Mouse (Mus musculus) right cerebral cortex, adult 2 months (tissue): ENCODE measurements around the gene Dnajb12.

Experiments
- DNase-seq, 2 experiments: peaks; one replicate each; pipeline ENCODE4 v3.0.0; 2021 to 2022; ENCODE audit warnings: low spot score in 2 of 2

Dnajb12 gene

GRCm38 (mm10) chr10:59879255-59880028 lies at the start of gene Dnajb12:
Dnajb12 (plus strand) TSS chr10:59879556.
- DNase-seq, result peak; percentile 95

- no peak for DNase-seq
These were observed 49.5 kb upstream of the Dnajb12 start for GRCm38 (mm10) chr10:59829886-59830285.

GRCm38 (mm10) chr10:59831950-59832349 lies 47.4 kb upstream of the Dnajb12 start:
- no peak for DNase-seq

GRCm38 (mm10) chr10:59835301-59836155 lies 43.8 kb upstream of the Dnajb12 start:
- DNase-seq, result peak in 1 of 2 experiments; percentile 30

- DNase-seq, result no peak
These were observed 41.9 kb upstream of the Dnajb12 start for GRCm38 (mm10) chr10:59837490-59837889.

- DNase-seq, result peak in 1 of 2 experiments; percentile 35
These were observed 37.9 kb upstream of the Dnajb12 start for GRCm38 (mm10) chr10:59841434-59841833.

- DNase-seq, result no peak
These were observed 36.2 kb upstream of the Dnajb12 start for GRCm38 (mm10) chr10:59843125-59843524.

GRCm38 (mm10) chr10:59844686-59845085 lies 34.7 kb upstream of the Dnajb12 start:
- DNase-seq, result no peak

- DNase-seq, result peak; percentile 66 to 69
These were observed 32.9 kb upstream of the Dnajb12 start for GRCm38 (mm10) chr10:59846416-59846815.

GRCm38 (mm10) chr10:59848079-59848877 lies 31.1 kb upstream of the Dnajb12 start:
- DNase-seq, result no peak

GRCm38 (mm10) chr10:59848953-59849352 lies 30.4 kb upstream of the Dnajb12 start:
- DNase-seq, result no peak

GRCm38 (mm10) chr10:59849371-59849770 lies 30.0 kb upstream of the Dnajb12 start:
- no peak for DNase-seq

- no peak for DNase-seq
These were observed 22.2 kb upstream of the Dnajb12 start for GRCm38 (mm10) chr10:59857157-59857556.

GRCm38 (mm10) chr10:59860684-59861083 lies 18.7 kb upstream of the Dnajb12 start:
- no peak for DNase-seq

- DNase-seq, result no peak
These were observed 18.2 kb upstream of the Dnajb12 start for GRCm38 (mm10) chr10:59861201-59861600.

GRCm38 (mm10) chr10:59862816-59863440 lies 16.4 kb upstream of the Dnajb12 start:
- DNase-seq, result no peak

GRCm38 (mm10) chr10:59863620-59864019 lies 15.7 kb upstream of the Dnajb12 start:
- no peak for DNase-seq

GRCm38 (mm10) chr10:59864232-59864875 lies 15.0 kb upstream of the Dnajb12 start:
- no peak for DNase-seq

GRCm38 (mm10) chr10:59864884-59865726 lies 14.3 kb upstream of the Dnajb12 start:
- DNase-seq, result peak; percentile 88 to 90

GRCm38 (mm10) chr10:59868266-59868665 lies 11.1 kb upstream of the Dnajb12 start:
- no peak for DNase-seq
